Mouse (Mus musculus) liver, adult 10 weeks (tissue): ENCODE measurements around the gene Ccnk. TPM values are rescaled to one million over a fixed set of nuclear protein-coding genes. Genes with fewer than 3 reads are reported as not detected.

Experiments used
- polyA plus RNA-seq: library from polyadenylated mRNA; stranded (reverse); fragments of 350-450 nt; fragmentation: Illumina TruSeq; extraction: RNeasy Lipid Tissue Mini Kit (QIAGEN cat#74804); gene quantifications from one replicate; pipeline ENCODE4 v1.2.3, GENCODE M21; 2014; ENCODE audit warnings: low read depth, low replicate concordance

The Ccnk gene
- polyA plus RNA-seq, result 13.2 TPM

DNA sequence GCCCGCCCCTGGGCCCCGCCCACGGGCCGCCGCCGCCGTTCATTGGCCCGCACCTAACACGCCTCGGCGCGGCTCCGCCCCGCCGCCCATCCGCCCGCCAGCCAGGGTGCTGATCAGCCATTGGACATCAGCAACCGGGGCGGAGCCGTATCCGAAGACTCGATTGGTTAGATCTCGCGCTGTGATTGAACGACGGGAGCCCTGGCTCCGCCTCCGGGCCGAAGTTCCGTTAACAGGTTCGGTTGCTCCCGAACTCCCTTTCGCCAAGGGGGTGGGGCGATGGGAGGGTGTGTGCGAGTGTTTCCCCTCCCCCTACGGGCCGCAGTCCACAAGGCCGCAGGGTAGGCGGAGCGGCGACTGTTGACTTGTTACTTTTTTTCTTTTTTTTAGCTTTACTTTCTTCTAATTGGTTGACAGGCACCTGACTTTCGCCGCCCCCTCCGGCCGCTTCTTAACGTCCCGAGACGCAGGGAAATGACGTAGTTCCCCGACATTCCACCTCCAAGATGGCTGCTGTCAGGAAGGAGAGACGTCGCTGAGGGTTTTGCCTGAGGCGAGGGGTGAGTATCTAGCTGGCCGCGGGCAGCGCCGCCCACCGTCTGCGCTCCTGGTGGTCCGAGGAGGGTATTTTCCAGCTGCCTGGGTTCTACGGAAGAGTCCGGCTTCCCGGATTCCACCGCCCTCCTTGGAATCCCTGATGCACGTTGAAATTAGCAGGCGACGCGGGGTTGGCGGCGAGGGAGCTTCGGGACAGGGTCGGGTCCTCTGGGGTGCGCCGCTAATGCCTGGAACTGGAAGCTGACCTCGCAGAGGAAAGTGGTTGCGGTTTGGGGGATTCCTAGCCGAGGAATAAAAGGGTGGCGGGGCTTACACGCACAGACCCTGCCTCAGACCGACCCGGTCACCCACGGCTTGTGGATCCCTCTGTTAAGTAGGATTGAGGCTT is at the start of gene Ccnk:
Gene Ccnk (plus strand): TSS at position 259 of the 946 bp plus-strand sequence.

GRCm38 (mm10) chr12:108179246-108179320 is 296 bp upstream of the Ccnk start, which contains the start of gene Setd3:
Gene Setd3 (minus strand): TSS chr12:108179314.

Other genes starting within 250 kb of the Ccnk start
- 0.08 TPM for gene Bcl11b, start 176.0 kb upstream of the Ccnk start, polyA plus RNA-seq
- 95.4 TPM for gene Setd3, start 265 bp upstream of the Ccnk start, polyA plus RNA-seq
- 0.87 TPM for gene Ccdc85c, start 95.8 kb downstream of the Ccnk start, polyA plus RNA-seq
- gene Hhipl1, start 126.7 kb downstream of the Ccnk start, polyA plus RNA-seq, result not detected
- gene Cyp46a1, start 154.8 kb downstream of the Ccnk start, polyA plus RNA-seq, result 0.77 TPM
- gene Eml1, start 191.4 kb downstream of the Ccnk start, polyA plus RNA-seq, result 1.5 TPM